Mouse (Mus musculus): ENCODE measurements around the gene Sfta2.

DNA sequence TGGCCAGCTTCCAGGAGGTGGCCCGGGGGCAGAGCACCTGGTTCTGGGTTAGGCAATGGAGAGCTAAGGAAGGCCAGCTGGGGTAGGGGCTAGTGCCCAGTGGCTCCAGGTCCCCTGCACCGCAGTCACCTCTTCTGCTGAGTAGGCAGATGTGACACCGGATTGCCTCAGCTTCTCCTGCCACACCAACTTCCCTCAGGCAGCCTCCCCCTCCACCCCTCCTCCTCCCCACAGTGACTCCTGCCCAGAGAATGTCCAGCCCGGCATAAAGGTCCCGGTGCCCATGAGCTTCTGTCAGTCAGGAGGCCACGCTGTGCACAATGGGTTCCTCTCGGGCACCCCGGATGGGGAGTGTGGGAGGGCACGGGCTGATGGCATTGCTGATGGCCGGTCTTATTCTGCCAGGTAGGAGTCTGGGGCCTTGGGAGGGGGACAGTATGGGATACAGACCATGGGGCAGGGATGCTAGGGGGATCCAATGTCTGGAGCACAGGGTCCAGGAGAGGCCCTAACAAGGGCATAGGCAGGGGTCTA is 49.4 kb upstream of the Sfta2 start, which contains the start of gene Cdsn:
- TF ChIP-seq CTCF (IDR thresholded peaks at IDR 0.05; ENCODE audit: low read depth) (no peak), EP300 (IDR thresholded peaks at IDR 0.05; ENCODE audit: low read depth) (no peak)

Measured in liver, embryonic 14.5 days (tissue).